Mouse (Mus musculus): ENCODE results near the gene Rfc2.

Gene Rfc2

DNA sequence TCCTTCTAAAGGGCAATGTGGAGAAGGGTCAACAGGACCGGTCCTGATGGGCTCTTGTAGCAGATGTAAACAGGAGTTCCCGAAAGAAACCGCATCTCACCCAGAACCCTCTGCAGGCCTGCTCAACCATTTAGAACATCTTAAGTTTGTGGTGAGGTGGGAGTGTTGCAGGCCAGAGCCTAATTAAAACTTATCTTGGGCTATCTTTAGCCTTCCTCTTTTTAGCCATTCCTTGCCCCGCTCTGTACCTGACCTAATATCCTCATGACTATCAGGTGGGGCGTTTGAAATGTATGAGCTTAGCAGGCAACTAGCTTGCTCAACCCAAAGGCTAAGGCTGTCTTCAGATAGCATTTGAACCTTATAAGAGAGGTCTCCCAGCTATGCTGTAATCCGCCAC lies 15.5 kb upstream of the Rfc2 start:
- DNase-seq (ENCODE audit: low read depth) = no peak

DNA sequence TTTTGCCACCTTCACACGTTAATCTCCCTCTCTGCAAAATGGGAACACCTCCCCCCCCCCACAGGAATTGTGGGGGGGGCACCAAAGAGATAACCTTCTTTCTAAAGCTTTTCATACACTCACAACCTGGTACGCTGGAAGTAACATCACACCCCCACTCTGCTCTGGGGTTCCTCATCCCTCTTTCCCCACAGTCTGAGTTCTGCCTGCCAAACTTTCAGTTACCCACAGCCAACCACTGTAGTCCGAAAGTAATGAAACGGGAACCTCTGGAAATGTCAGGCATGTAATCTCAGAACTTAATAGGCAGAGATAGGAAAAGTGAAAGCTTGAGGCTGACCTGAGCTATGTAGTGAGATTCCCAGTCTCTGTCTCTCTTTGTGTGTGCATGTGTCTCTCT lies 13.7 kb upstream of the Rfc2 start:
- no peak for DNase-seq (ENCODE audit: low read depth)

GRCm38 (mm10) chr5:134568030-134568429 lies 13.1 kb upstream of the Rfc2 start:
- DNase-seq (ENCODE audit: low read depth) = no peak

- peak; percentile 68 for DNase-seq (ENCODE audit: low read depth)
Measured at GRCm38 (mm10) chr5:134568964-134569491, 12.1 kb upstream of the Rfc2 start.

GRCm38 (mm10) chr5:134571730-134572507 lies 9.2 kb upstream of the Rfc2 start:
- DNase-seq (ENCODE audit: low read depth) = peak; percentile 84

DNA sequence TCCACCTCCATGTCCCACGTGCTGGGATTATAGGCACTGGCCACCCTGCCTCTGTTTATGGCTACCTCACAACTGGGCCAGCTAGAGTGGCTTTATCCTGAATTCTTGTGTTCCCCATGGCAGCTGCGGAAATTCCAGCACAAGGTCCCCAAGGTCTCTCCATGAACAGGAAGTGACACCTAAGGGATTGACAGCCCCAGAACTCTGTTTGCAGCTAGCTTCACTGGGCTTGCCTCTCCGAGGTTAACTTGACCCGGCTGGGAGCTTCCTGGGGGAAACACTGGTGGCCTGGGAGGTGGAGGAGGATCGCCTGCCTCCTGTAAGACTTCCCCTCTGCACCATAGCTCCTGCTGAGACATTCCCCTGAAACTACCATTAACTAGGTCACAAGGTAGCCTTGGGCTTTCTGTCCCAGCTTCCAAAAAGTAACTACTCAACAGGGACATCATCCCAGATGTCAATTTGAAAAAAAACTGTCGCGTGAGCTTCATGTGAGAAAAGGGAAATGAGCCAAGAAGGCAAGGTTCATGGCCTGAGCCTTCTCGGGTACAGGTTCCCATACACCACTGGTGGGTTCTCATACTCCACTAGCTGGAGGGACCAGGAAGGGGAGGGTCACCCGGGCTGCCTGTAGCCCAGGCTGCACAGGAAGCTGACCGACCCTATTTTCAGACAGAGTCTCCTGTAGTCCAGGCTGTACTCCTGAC lies 8.5 kb upstream of the Rfc2 start:
- no peak for DNase-seq (ENCODE audit: low read depth)

DNA sequence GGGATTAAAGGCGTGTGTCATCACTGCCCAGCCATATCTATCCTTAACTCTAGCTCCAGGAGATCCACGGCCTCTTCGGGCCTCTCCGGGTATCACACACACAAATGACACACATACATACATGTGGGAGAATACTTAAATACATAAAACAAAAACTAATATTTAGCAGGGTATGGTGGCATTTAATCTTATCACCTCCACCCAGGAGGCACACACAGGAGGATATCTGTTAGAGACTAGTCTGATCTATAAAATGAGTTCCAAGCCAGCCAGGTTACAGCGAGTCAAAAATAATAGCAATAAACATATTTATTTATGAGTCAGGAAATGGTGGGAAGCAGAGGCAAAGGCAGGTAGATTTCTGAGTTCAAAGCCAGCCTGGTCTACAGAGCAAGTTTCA lies 5.3 kb upstream of the Rfc2 start:
- DNase-seq (ENCODE audit: low read depth) = no peak

DNA sequence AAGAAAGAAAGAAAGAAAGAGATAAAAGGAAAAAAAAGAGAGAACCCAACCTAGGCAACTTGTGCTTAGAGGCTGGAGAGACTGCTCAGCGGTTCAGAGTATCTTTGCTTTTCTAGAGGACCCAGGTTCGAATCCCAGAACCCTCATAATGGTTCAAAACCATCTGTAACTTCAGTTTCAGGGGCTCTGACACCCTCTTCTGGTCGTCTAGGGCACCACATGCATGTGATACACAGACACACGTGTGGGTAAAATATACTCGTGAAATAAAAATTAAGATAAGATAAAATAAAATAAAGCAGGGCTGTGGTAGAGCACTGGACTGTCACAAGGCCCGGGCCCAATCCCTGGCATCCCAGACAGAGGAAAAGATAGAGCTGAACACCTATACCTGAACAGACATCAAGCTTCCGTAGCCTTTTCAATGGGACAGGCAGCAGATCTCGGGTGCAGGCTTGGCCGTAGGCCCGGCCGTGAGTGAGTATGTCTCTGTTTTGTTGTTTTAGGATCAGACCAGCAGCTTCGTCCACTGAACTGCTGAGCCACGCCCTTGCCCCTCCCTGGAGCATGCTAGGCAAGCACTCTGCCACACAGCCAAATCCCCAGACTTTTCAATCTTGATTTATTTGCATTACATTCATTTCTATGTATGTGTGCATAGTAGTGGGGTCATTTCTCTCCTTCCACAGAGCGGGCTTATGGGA lies 4.5 kb upstream of the Rfc2 start:
- peak; percentile 47 for DNase-seq (ENCODE audit: low read depth)

DNA sequence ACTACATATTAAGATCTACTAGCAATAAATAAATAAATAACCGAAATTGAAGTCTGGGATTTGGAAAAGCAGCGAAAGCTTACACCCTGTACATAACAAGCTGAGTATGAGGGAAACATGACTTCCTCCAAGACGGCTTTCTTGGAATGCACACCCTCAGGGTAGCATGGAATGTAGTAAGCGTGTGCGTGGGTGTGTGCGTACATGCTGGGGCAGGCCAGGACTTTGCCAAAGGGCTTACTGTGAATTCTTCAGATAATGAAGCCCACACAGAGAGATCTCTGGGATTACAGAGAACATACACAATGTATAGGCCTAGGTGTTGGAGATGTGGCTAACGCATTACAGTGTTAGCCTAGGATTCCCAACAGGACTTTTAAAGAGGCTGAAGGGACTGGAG lies 3.6 kb upstream of the Rfc2 start:
- DNase-seq (ENCODE audit: low read depth) = no peak

- DNase-seq (ENCODE audit: low read depth) = no peak
Measured at GRCm38 (mm10) chr5:134579135-134579534, 2.0 kb upstream of the Rfc2 start.

DNA sequence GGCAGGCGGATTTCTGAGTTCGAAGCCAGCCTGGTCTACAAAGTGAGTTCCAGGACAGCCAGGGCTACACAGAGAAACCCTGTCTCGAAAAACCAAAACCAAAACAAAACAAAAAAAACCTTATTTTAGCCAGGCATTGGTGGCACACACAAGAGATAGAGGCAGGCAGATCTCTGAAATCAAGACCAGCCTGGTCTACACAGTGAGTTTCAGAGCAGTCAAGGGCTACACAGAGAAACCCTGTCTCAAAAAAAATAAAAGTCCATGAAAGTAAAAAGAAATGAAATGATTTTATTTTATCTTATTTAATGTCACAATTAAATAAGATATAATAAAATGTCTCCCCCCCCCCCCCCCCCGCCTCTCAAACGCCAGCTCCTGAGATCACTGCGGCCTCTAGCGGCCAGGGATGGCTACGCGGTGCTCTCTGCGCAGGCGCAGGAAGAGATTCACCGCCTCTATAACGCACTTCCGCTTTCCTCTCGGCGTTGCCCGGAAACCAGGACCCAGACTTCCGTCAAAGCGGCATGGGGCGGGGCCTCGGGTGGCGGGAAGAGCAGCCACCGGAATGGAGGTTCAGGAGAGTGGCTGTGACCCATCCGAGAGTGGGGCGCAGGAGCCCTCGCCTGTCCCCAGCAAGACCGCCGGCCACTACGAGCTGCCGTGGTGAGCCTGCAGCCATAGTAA lies 1.2 kb downstream of the Rfc2 start:
- DNase-seq (ENCODE audit: low read depth) = peak; percentile 99

- peak; percentile 41 for DNase-seq (ENCODE audit: low read depth)
Measured at GRCm38 (mm10) chr5:134583006-134583883, 2.1 kb downstream of the Rfc2 start.

- DNase-seq (ENCODE audit: low read depth) = no peak
Measured at GRCm38 (mm10) chr5:134583884-134584213, 2.7 kb downstream of the Rfc2 start.

- DNase-seq (ENCODE audit: low read depth) = no peak
Measured at GRCm38 (mm10) chr5:134584798-134585197, 3.6 kb downstream of the Rfc2 start.

DNA sequence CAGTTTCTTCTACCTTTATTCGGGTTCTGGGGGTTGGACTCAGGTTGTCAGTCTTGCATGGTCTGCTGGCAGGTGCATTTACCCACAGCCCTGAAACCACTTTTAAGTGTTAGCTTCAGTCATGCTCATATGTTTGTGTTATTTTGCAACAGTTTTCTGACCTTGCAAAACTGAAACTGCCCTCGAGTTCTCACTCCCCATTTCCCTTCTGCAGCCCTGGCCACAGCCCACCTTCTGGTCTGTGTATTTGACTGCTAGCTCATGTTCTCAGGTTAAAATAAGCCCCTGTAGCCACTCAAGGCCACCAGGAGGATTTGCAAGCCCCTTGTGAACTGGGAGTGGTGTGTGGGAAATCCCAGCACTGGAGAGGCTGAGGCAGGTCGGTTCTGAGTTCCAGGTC lies 8.7 kb downstream of the Rfc2 start:
- DNase-seq (ENCODE audit: low read depth) = no peak

DNA sequence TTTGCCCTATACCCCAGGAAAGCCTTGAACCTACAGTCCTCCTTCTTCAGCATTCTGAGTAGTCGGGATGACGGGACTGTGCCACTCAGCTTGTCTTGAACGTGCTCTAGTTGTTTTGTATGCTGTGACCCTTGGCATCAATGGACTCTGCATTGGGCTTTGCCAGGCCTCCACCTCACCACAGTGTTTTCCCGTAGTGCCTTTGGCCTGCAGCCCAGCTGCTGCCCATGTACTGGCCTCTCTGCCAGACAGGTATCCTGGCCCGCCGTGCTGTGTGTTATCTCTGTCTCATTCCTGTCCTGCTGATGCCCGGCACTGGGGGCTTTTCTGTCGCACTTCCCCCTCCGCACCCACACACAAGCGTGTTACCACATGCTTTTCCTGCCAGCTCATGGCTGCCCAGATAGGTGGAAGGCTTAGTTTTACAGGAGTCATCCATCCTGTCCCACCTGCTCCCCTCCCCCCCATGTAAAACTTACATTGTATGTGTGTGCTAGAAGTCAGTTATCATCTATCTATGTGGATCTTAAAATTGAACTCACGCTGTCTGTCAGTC lies 10.9 kb downstream of the Rfc2 start:
- DNase-seq (ENCODE audit: low read depth) = no peak

- no peak for DNase-seq (ENCODE audit: low read depth)
Measured at GRCm38 (mm10) chr5:134593093-134593492, 11.9 kb downstream of the Rfc2 start.

DNA sequence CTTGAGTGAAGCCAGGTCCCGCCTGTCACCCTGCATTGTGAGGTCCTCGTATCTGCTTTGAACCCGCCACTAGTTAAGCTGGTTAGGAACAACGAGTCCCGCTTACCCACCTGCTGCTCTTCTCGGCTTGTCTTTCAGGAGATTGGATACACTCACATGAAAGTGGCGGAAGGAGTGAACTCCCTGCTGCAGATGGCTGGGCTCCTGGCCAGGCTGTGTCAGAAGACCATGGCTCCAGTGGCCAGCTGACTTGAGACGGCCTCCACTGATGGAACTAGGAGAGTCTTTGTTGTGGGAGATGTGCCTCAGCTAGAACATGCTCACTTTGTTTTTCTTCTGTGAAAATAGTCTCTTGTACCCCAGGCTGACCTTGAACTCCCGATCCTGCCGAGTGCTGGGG lies 16.5 kb downstream of the Rfc2 start:
- DNase-seq (ENCODE audit: low read depth) = no peak

DNA sequence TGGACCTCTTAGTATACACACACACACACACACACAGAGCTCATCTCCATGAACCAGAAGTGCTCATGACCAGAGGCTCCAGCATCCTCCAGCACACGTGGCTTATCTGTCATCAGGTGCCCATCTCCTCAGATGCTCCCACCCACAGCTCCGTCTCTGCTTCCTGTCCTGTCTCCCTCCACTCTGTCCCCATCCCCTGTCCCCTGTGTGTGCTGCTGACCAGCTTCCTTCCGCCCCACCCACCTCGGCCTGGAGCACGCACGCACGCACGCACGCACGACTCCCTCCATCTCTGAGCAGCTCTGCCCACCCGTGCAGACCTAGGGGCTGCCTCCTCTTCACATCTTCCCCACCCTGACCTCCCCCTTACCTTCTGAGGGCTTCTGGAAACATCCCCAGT lies 23.2 kb downstream of the Rfc2 start:
- no peak for DNase-seq (ENCODE audit: low read depth)

DNA sequence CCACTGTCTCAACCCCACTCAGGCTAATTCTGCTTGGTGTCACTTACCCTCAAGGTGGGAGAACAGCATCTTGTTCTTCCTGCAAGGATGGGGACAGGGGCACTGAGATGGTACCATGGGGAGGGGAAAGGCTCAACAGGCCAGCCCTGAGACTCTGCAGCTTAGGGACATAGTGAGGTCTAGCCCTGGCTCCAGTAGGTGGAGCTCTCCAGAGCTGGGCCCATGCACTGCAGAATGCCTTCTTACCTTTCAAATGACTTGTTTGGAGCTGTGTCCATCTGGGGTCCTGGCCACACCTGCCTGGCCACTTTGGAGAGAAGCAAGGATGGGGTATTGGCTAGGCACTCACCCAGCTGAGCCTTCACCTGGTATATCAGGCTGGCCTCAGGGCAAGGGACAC lies 25.1 kb downstream of the Rfc2 start:
- no peak for DNase-seq (ENCODE audit: low read depth)

- DNase-seq (ENCODE audit: low read depth) = peak; percentile 82
Measured at GRCm38 (mm10) chr5:134607121-134607520, 26.0 kb downstream of the Rfc2 start.

Data from NIH3T3 (cell line).